Mouse (Mus musculus) gastrocnemius, postnatal 14 days (tissue): ENCODE data around the gene Olfr2. TPM values are rescaled to one million over a fixed set of nuclear protein-coding genes. Genes with fewer than 3 reads are reported as not detected.
"Not testable (repeated sequence)": the region's sequence is repeated elsewhere in the genome, so short reads cannot be mapped to it uniquely, and the experiment has no call there.

ENCODE experiments used
- DNase-seq: peaks from one replicate; pipeline ENCODE4 v3.0.0; 2021; ENCODE audit warnings: mixed read lengths
- intact Hi-C: fragments of 180-260 bp; cut with DNase I; formaldehyde crosslinking; loops from one replicate; pipeline ENCODE4 v1.15.1; 2025; ENCODE audit warnings: low total_unique reads
- long read RNA-seq, 2 experiments: library from polyadenylated mRNA; stranded (forward); transcript quantifications; one replicate each; pipeline ENCODE4 v2.0.0; 2021
- total RNA-seq, 2 experiments: library from RNA; stranded (reverse); gene quantifications; 2 replicates each; pipeline ENCODE4 v1.2.3; 2021

Gene Olfr2
- total RNA-seq = not detected
- long read RNA-seq, experiment 1 = 0 reads
- long read RNA-seq, experiment 2 = 0 reads

- intact Hi-C loops = no loop called here
Measured at GRCm38 (mm10) chr7:107005972-107006371, at the start of gene Olfr2. TSS of gene Olfr2 (minus strand) at chr7:107006072.

GRCm38 (mm10) chr7:107047578-107047977, 41.7 kb upstream of the Olfr2 start:
- intact Hi-C loops = no loop called here
- DNase-seq = no peak

More at GRCm38 (mm10) chr7:107005972-107006371, at the start of gene Olfr2:
- DNase-seq = no peak

- no peak for DNase-seq
- intact Hi-C loops = no loop called here
Measured at GRCm38 (mm10) chr7:107045833-107046232, 40.0 kb upstream of the Olfr2 start.

- intact Hi-C loops = no loop called here
- no peak for DNase-seq
Measured at GRCm38 (mm10) chr7:107044407-107044806, 38.5 kb upstream of the Olfr2 start.

- intact Hi-C loops = no loop called here
Measured at GRCm38 (mm10) chr7:107043136-107043535, 37.3 kb upstream of the Olfr2 start.

GRCm38 (mm10) chr7:107039934-107040563, 34.2 kb upstream of the Olfr2 start:
- intact Hi-C loops = no loop called here
- no peak for DNase-seq

More at GRCm38 (mm10) chr7:107043136-107043535, 37.3 kb upstream of the Olfr2 start:
- no peak for DNase-seq

GRCm38 (mm10) chr7:107030874-107031273, 25.0 kb upstream of the Olfr2 start, which contains the start of gene Olfr713:
TSS of gene Olfr713 (plus strand) at chr7:107031174.
- no peak for DNase-seq
- intact Hi-C loops = no loop called here

- intact Hi-C loops = no loop called here
- no peak for DNase-seq
Measured at GRCm38 (mm10) chr7:107004169-107004568, 1.7 kb downstream of the Olfr2 start.

GRCm38 (mm10) chr7:107000798-107001197, 5.1 kb downstream of the Olfr2 start:
- no peak for DNase-seq
- intact Hi-C loops = no loop called here

- intact Hi-C loops = no loop called here
- DNase-seq = no peak
Measured at GRCm38 (mm10) chr7:106985236-106985635, 20.6 kb downstream of the Olfr2 start.

GRCm38 (mm10) chr7:106975353-106975752, 30.5 kb downstream of the Olfr2 start, which contains the start of gene Olfr711:
TSS of gene Olfr711 (minus strand) at chr7:106975453.
- DNase-seq = no peak
- intact Hi-C loops = no loop called here

GRCm38 (mm10) chr7:106967503-106967902, 38.4 kb downstream of the Olfr2 start:
- intact Hi-C loops = not testable (repeated sequence)

GRCm38 (mm10) chr7:106963837-106964236, 42.0 kb downstream of the Olfr2 start, which contains the start of gene Olfr6:
TSS of gene Olfr6 (minus strand) at chr7:106963937.
- DNase-seq = no peak
- intact Hi-C loops = no loop called here

More at GRCm38 (mm10) chr7:106967503-106967902, 38.4 kb downstream of the Olfr2 start:
- DNase-seq = not testable (repeated sequence)

GRCm38 (mm10) chr7:106948212-106948611, 57.7 kb downstream of the Olfr2 start, which contains the start of gene Olfr710:
TSS of gene Olfr710 (minus strand) at chr7:106948312.
- intact Hi-C loops = no loop called here

More at GRCm38 (mm10) chr7:106948212-106948611, 57.7 kb downstream of the Olfr2 start, which contains the start of gene Olfr710:
- no peak for DNase-seq

Other genes starting within 250 kb of the Olfr2 start
- not detected for gene Olfr699, start 212.9 kb downstream of the Olfr2 start, total RNA-seq
- not detected for gene Olfr700, start 197.2 kb downstream of the Olfr2 start, total RNA-seq
- not detected for gene Olfr701, start 191.9 kb downstream of the Olfr2 start, total RNA-seq
- not detected for gene Olfr702, start 172.2 kb downstream of the Olfr2 start, total RNA-seq
- not detected for gene Olfr703, start 162.7 kb downstream of the Olfr2 start, total RNA-seq
- gene Olfr704, start 142.9 kb downstream of the Olfr2 start, total RNA-seq = not detected
- not detected for gene Olfr705, start 129.2 kb downstream of the Olfr2 start, total RNA-seq
- gene Olfr706, start 117.9 kb downstream of the Olfr2 start, total RNA-seq = not detected
- not detected for gene Olfr707, start 104.8 kb downstream of the Olfr2 start, total RNA-seq
- not detected for gene Olfr1532-ps1, start 98.1 kb downstream of the Olfr2 start, total RNA-seq
- gene Olfr709-ps1, start 73.9 kb downstream of the Olfr2 start, total RNA-seq = under 1 TPM in 1 of 2 experiments, not detected in 1; 0.04 TPM
- gene Olfr710, start 57.8 kb downstream of the Olfr2 start, total RNA-seq = not detected
- gene Olfr6, start 42.1 kb downstream of the Olfr2 start, total RNA-seq = not detected
- gene Olfr711, start 30.6 kb downstream of the Olfr2 start, total RNA-seq = not detected
- not detected for gene Olfr713, start 25.1 kb upstream of the Olfr2 start, total RNA-seq
- gene Olfr714, start 64.9 kb upstream of the Olfr2 start, total RNA-seq = not detected
- not detected for gene Olfr17, start 87.1 kb upstream of the Olfr2 start, total RNA-seq
- gene Olfr715b, start 104.3 kb upstream of the Olfr2 start, total RNA-seq = not detected
- gene Olfr715, start 125.0 kb upstream of the Olfr2 start, total RNA-seq = not detected
- not detected for gene Olfr716, start 132.3 kb upstream of the Olfr2 start, total RNA-seq
- not detected for gene Nlrp14, start 160.9 kb upstream of the Olfr2 start, total RNA-seq
- gene Rbmxl2, start 203.4 kb upstream of the Olfr2 start, total RNA-seq = not detected